Mouse (Mus musculus) left cerebral cortex, postnatal 4 days (tissue): Measurements from ENCODE around the gene Rhbdl2. TPM values are rescaled to one million over a fixed set of nuclear protein-coding genes. Genes with fewer than 3 reads are reported as not detected.

ENCODE experiments used
- DNase-seq: peaks from one replicate; pipeline ENCODE4 v3.0.0-alpha.2; 2022
- intact Hi-C: fragments of 180-260 bp; cut with DNase I; formaldehyde crosslinking; loops from one replicate; pipeline ENCODE4 v1.15.1; 2025
- total RNA-seq, 2 experiments: library from RNA; stranded (reverse); gene quantifications; 2 replicates each; pipeline ENCODE4 v1.2.3; 2021

Rhbdl2 gene
- total RNA-seq, 2 experiments from 2014 or later, result 0.95 to 1.5 TPM

GRCm38 (mm10) chr4:123810475-123811295 is 23.0 kb downstream of the Rhbdl2 start:
- no peak for DNase-seq
- intact Hi-C loops, result no loop called here

GRCm38 (mm10) chr4:123812525-123812924 is 24.9 kb downstream of the Rhbdl2 start:
- intact Hi-C loops, result no loop called here
- no peak for DNase-seq

- no peak for DNase-seq
- intact Hi-C loops, result no loop called here
Observed at GRCm38 (mm10) chr4:123814030-123814501, 26.4 kb downstream of the Rhbdl2 start.

GRCm38 (mm10) chr4:123819093-123819610 is 31.5 kb downstream of the Rhbdl2 start:
- DNase-seq, result peak; percentile 8
- intact Hi-C loops, result no loop called here

DNA sequence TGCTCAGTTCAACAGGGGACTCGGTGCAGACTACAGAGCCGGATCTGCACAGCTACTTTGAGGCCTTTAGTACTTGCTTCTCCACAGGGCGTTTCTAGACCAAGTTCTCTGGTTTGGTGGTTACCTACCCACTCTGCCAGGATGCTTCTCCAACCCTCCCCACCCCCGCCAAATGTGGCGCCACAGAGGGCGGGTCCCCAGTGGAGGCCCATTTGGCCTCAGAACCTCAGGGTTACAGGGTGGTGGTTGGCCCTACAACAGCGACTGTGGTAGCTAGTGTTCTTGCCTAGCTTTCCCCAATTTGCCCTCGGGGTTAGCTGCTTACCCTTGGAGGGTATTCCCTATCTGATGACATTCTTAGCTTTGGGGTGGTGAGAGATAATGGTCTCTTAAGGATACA is 54.5 kb downstream of the Rhbdl2 start:
- intact Hi-C loops, result no loop called here
- DNase-seq, result no peak

GRCm38 (mm10) chr4:123856888-123857287 is 69.2 kb downstream of the Rhbdl2 start:
- intact Hi-C loops, result no loop called here
- DNase-seq, result no peak

DNA sequence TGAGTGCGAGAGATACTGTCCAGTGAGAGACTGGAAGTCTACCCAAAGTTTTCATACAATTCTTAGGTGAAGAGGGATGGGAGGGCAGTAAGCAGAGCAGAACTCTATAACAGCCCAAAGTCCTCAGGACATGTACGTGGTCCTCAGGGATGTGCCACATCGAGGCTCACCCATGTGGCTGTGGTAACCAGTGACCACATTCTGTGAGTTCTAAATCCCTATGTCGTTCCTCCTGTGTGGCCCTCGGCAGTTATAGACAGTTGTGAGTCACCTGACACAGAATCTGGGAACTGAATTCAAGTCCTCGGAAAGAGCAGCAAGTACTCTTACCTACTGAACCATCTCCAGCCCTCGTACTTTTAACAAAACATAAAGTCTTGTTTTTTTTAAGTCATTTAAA is 70.4 kb downstream of the Rhbdl2 start:
- DNase-seq, result no peak
- intact Hi-C loops, result no loop called here

DNA sequence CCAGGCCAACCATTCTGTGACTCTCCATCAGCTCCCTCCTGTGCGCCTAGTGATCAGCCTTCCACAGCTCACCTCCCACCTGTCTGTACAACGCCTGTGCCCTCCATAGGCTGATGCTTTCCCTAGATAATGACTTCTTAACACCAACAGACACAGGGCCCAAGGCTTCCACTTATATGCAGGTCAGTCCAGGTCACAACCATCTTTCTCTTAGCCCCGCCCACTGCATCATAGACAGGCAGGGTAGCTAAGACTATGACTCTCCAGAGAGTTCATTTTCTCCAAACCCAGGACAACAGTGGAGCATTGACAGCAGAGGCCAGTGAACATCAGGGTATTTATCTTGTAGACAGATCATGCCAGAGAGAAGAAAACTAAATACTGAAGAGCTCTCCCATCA is 71.7 kb downstream of the Rhbdl2 start, which contains the start of gene 4933427I04Rik:
TSS of gene 4933427I04Rik (plus strand) at position 301 of the 400 bp plus-strand sequence.
- intact Hi-C loops, result no loop called here
- no peak for DNase-seq

DNA sequence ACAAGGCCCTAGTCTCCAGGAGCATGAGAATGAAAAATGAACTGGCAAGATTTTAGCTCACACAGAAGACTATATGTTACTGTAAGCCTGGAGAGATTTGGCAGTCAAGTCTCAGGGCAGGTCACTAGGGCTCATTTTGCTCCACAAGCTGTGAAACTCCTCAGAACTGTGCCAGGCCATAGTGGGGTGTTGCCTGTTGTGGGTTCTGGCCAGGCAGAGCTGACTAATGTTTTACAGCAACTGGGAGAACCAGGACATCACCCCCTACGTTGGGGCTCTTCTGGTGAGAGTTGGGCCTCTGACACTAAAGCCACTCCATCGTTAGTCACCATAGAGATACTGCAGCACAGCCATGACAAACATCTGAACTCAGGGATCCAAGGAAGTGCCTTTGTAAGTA is 72.1 kb downstream of the Rhbdl2 start:
- intact Hi-C loops, result no loop called here
- no peak for DNase-seq

DNA sequence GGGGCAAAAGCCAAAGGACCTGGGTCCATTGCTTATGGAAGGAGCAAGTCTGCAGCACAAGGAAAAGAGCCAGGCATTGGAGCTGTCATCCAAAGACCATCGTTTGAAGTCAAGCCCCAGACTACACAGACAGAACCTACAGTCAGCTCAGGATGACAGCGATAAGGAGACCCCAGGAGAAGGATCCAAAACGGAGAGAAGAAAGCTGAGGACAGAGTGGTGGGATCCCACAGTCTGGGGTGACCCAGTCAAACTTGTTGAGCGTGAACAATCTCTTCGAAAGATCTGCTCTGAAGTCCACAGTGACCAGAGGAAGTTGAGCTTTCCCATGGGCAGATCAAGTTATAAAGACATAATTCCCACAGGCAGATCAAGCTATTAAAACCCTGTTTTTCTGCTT is 72.9 kb downstream of the Rhbdl2 start:
- intact Hi-C loops, result no loop called here
- DNase-seq, result no peak

Other genes with a start within 250 kb of the Rhbdl2 start
- gene Macf1, start 103.5 kb upstream of the Rhbdl2 start, total RNA-seq, result 100 to 1,000 TPM; 337 to 347 TPM
- gene Ndufs5, start 69.7 kb upstream of the Rhbdl2 start, total RNA-seq, result 100 to 1,000 TPM; 134 to 138 TPM
- 10 to 100 TPM; 46.5 to 46.9 TPM for gene Akirin1, start 37.5 kb upstream of the Rhbdl2 start, total RNA-seq
- gene 4933427I04Rik, start 71.8 kb downstream of the Rhbdl2 start, total RNA-seq, result not detected
- gene Mycbp, start 117.0 kb downstream of the Rhbdl2 start, total RNA-seq, result 10 to 100 TPM; 16.8 to 17.6 TPM
- 10 to 100 TPM; 45.7 to 48.4 TPM for gene Rragc, start 129.6 kb downstream of the Rhbdl2 start, total RNA-seq
- gene 4930535I16Rik, start 130.1 kb downstream of the Rhbdl2 start, total RNA-seq, result not detected